ENCODE assay signal across 8 mouse cellular contexts in genomic region chr12:98574353-98575194, GRCm38 (mm10). TPM values are rescaled to one million over a fixed set of nuclear protein-coding genes. Genes with fewer than 3 reads are reported as not detected.
DNase-seq lines count a peak whose midpoint lies in the region; ATAC-seq and TF ChIP-seq lines count a peak whose summit lies in the region.

No protein-coding gene starts in this region.

- DNase-seq in lung, adult 2 months = no peak
- DNase-seq in lung, postnatal 10 days = no peak
- DNase-seq in cerebellum, adult 18-20 months = peak; percentile 67 to 79
- DNase-seq in forelimb bud, embryonic 11.5 days (ENCODE audit: low read depth, low spot score) = peak; percentile 24
- DNase-seq in kidney, postnatal 14 days = peak; percentile 31
- DNase-seq in retina, postnatal 7 days (ENCODE audit: low read depth, low spot score) = peak; percentile 37
- no peak for DNase-seq in urinary bladder, postnatal 4 days (ENCODE audit: low spot score in 2 of 2)

- no peak for TF ChIP-seq POLR2A in lung, adult 2 months (IDR thresholded peaks at IDR 0.05; ENCODE audit: borderline replicate concordance, extremely low read depth, low read depth, low read length)

- no peak for TF ChIP-seq CTCF in lung, adult 2 months (IDR thresholded peaks at IDR 0.05; ENCODE audit: insufficient read depth, low read length)

- no peaks in the 10 kb centered on the region for H3K36me3 ChIP-seq in liver, embryonic 15.5 days (replicated peaks)

- WGBS in lung, adult 2 months = under 1% methylated on average over 81 of the region's 84 CpGs
- 1% methylated on average over 84 of the region's 84 CpGs for WGBS in liver, embryonic 15.5 days (ENCODE audit: insufficient replicate concordance)

- H3K4me2 ChIP-seq in liver, embryonic 15.5 days = peak overlapping the region; percentile 64

- no peaks in the 10 kb centered on the region for H3K4me1 ChIP-seq in lung, adult 2 months (ENCODE audit: control insufficient read depth, insufficient read depth, low read length)
- no peaks in the 10 kb centered on the region for H3K4me1 ChIP-seq in liver, embryonic 15.5 days (replicated peaks)

- peaks cover 73% of the 10 kb centered on the region for H3K27me3 ChIP-seq in liver, embryonic 15.5 days

- no peaks in the 10 kb centered on the region for H3K9me3 ChIP-seq in liver, embryonic 15.5 days (replicated peaks)

- H3K9ac ChIP-seq in liver, embryonic 15.5 days = no peak overlapping the region

- peak overlapping the region; percentile 13 for H3K4me3 ChIP-seq in lung, adult 2 months (replicated peaks; ENCODE audit: extremely low read depth, low read depth, low read length)
- peak overlapping the region; percentile 44 for H3K4me3 ChIP-seq in liver, embryonic 15.5 days (replicated peaks)

- no peak for ATAC-seq in liver, embryonic 15.5 days (ENCODE audit: insufficient read depth)

- H3K27ac ChIP-seq in liver, embryonic 15.5 days (replicated peaks) = no peak overlapping the region

RNA-seq across cellular contexts. Expression of gene Kcnk10, which starts 3.5 kb away (rescaled TPM):
- polyA plus RNA-seq in lung, adult 2 months (2012; rRNA removed) = 0.01 and 0.08 TPM in 2 replicates
- 0.05 TPM in 1 of 2 replicates, not detected in the other for polyA plus RNA-seq in liver, embryonic 15.5 days (2015; fragmentation: Nextera tagmentation; extraction: Ambion mirVana)

RNA-seq across cellular contexts. Expression of gene Spata7, which starts 53.4 kb away (rescaled TPM):
- polyA plus RNA-seq in lung, adult 2 months (2012; rRNA removed) = 2.5 and 4.1 TPM in 2 replicates
- polyA plus RNA-seq in liver, embryonic 15.5 days (2015; fragmentation: Nextera tagmentation; extraction: Ambion mirVana) = 1.6 and 1.8 TPM in 2 replicates

Comparison
In these comparisons a context has a peak if more than half of its experiments do, and no peak if none do; other contexts are left out.
1. DNase-seq: peak in cerebellum, adult 18-20 months (2 of 2), forelimb bud, embryonic 11.5 days (single experiment), kidney, postnatal 14 days (single experiment) and retina, postnatal 7 days (single experiment); none in lung, adult 2 months (single experiment), lung, postnatal 10 days (single experiment) and urinary bladder, postnatal 4 days (0 of 2).